Mouse (Mus musculus): ENCODE data around the gene Zkscan5. TPM values are rescaled to one million over a fixed set of nuclear protein-coding genes. Genes with fewer than 3 reads are reported as not detected.

The Zkscan5 gene
- total RNA-seq (2014; rRNA removed) (16.2 and 18.6 TPM in 2 replicates), polyA plus RNA-seq (2015; fragmentation: Nextera tagmentation; extraction: Ambion mirVana) (11.3 and 12.2 TPM in 2 replicates)

DNA sequence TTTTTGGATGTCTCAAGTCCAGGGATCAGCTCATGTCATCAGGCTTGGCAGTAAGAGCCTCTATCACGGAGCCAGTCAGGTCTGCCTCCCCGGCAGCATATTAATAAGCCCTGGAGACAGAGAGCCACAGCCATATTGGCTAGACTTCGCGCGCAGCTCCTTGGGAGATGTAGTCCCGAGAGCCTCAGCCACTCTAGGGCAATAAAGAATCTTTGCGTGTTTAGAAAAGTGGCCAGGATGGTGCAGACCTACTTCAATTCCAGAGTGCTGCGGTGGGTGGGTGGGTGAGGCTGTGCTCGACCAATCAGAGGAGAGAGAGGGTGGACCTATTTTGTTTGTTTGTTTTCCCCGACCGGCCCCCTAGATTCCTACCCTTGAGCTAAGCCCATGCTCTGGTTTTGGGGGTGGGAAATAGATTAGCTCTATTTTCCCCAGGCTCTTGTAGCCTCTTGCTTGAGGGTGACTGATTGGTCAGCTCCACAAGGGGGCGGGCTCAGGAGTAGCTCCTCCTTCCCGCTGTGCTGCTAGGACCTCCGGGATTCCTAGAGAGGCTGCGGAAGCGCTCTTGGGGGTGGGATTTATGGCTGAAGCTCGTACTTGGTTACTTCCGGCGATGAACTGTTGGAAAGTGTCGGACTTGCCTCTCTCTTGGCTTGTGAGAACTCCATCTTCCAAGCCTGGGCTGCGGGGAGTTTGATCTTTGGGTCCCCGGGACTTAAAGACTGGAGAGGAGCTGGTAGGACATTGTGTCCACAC lies at the start of gene Zkscan5:
TSS of gene Zkscan5 (plus strand) at position 627 of the 756 bp plus-strand sequence.
- Histone ChIP-seq H3K4me2 (ENCODE audit: low read depth) (peak within 1 kb of the TSS; percentile 56), H3K27me3 (ENCODE audit: insufficient read depth, low read length) (no peaks in the 10 kb centered on the region), H3K9me3 (ENCODE audit: low read length) (no peaks in the 10 kb centered on the region), H3K9ac (peak within 1 kb of the TSS; percentile 54), H3K4me1 (ENCODE audit: insufficient read depth) (peaks cover 18% of the 10 kb centered on the region), H3K4me3 (ENCODE audit: low read depth, low read length) (peak within 1 kb of the TSS; percentile 60), H3K27ac (ENCODE audit: low read depth, low read length) (peak within 1 kb of the TSS; percentile 85), H3K36me3 (ENCODE audit: insufficient read depth) (no peaks in the 10 kb centered on the region; the same call in 1 of the 2 replicates)
- DNase-seq (peak; percentile 97), ATAC-seq (peak; percentile 95)
- no peak; the same call in 1 of the 2 replicates for TF ChIP-seq CTCF (IDR thresholded peaks at IDR 0.05; ENCODE audit: low read depth)
- under 1% methylated on average over 22 of the region's 22 CpGs for WGBS

- no peak overlapping the region for H3K4me2 ChIP-seq (ENCODE audit: low read depth)
- no peak for ATAC-seq
- H3K4me3 ChIP-seq (ENCODE audit: low read depth, low read length), result no peak overlapping the region
- H3K27ac ChIP-seq (ENCODE audit: low read depth, low read length), result no peak overlapping the region
- H3K9me3 ChIP-seq (ENCODE audit: low read length), result no peaks in the 10 kb centered on the region
- no peak overlapping the region for H3K9ac ChIP-seq
- H3K27me3 ChIP-seq (ENCODE audit: insufficient read depth, low read length), result no peaks in the 10 kb centered on the region
- H3K36me3 ChIP-seq (ENCODE audit: insufficient read depth), result peaks cover 72% of the 10 kb centered on the region
- no peak for TF ChIP-seq CTCF (IDR thresholded peaks at IDR 0.05; ENCODE audit: low read depth)
- 94% methylated on average over 14 of the region's 14 CpGs for WGBS
- DNase-seq, result no peak
- peaks cover 8% of the 10 kb centered on the region; the same call in 1 of the 2 replicates for H3K4me1 ChIP-seq (ENCODE audit: insufficient read depth)
These were observed 43.0 kb upstream of the Zkscan5 start for GRCm38 (mm10) chr5:145161361-145161760.

- Histone ChIP-seq H3K9ac (no peak overlapping the region), H3K27me3 (ENCODE audit: insufficient read depth, low read length) (no peaks in the 10 kb centered on the region), H3K36me3 (ENCODE audit: insufficient read depth) (peaks cover 46% of the 10 kb centered on the region), H3K4me1 (ENCODE audit: insufficient read depth) (peaks cover 18% of the 10 kb centered on the region), H3K9me3 (ENCODE audit: low read length) (no peaks in the 10 kb centered on the region), H3K4me2 (ENCODE audit: low read depth) (no peak overlapping the region), H3K4me3 (ENCODE audit: low read depth, low read length) (no peak overlapping the region), H3K27ac (ENCODE audit: low read depth, low read length) (no peak overlapping the region)
- 75% methylated on average over 3 of the region's 3 CpGs for WGBS
- no peak for TF ChIP-seq CTCF (IDR thresholded peaks at IDR 0.05; ENCODE audit: low read depth)
- ATAC-seq (no peak), DNase-seq (no peak)
These were observed 39.7 kb upstream of the Zkscan5 start for GRCm38 (mm10) chr5:145164710-145165109.

GRCm38 (mm10) chr5:145165184-145165583 lies 39.2 kb upstream of the Zkscan5 start:
- Histone ChIP-seq H3K36me3 (ENCODE audit: insufficient read depth) (peaks cover 42% of the 10 kb centered on the region), H3K4me3 (ENCODE audit: low read depth, low read length) (no peak overlapping the region), H3K4me1 (ENCODE audit: insufficient read depth) (peaks cover 18% of the 10 kb centered on the region), H3K27ac (ENCODE audit: low read depth, low read length) (no peak overlapping the region), H3K27me3 (ENCODE audit: insufficient read depth, low read length) (no peaks in the 10 kb centered on the region), H3K4me2 (ENCODE audit: low read depth) (no peak overlapping the region), H3K9me3 (ENCODE audit: low read length) (no peaks in the 10 kb centered on the region), H3K9ac (no peak overlapping the region)
- WGBS, result 84% methylated on average over 15 of the region's 15 CpGs
- DNase-seq (no peak), ATAC-seq (no peak)
- TF ChIP-seq CTCF (IDR thresholded peaks at IDR 0.05; ENCODE audit: low read depth), result no peak

- Histone ChIP-seq H3K36me3 (ENCODE audit: insufficient read depth) (peaks cover 36% of the 10 kb centered on the region), H3K9ac (peak within 1 kb of the TSS; percentile 87), H3K4me2 (ENCODE audit: low read depth) (peak within 1 kb of the TSS; percentile 75), H3K4me3 (ENCODE audit: low read depth, low read length) (peak within 1 kb of the TSS; percentile 92), H3K27ac (ENCODE audit: low read depth, low read length) (peak within 1 kb of the TSS; percentile 83), H3K27me3 (ENCODE audit: insufficient read depth, low read length) (no peaks in the 10 kb centered on the region), H3K9me3 (ENCODE audit: low read length) (no peaks in the 10 kb centered on the region), H3K4me1 (ENCODE audit: insufficient read depth) (peaks cover 18% of the 10 kb centered on the region)
- ATAC-seq, result peak; percentile 97
- no peak for TF ChIP-seq CTCF (IDR thresholded peaks at IDR 0.05; ENCODE audit: low read depth)
- peak; percentile 99 for DNase-seq
- WGBS, result 1% methylated on average over 51 of the region's 51 CpGs
These were observed 37.6 kb upstream of the Zkscan5 start, which contains the start of the genes Ptcd1 and Cpsf4 for GRCm38 (mm10) chr5:145166536-145167305. TSS of gene Ptcd1 (minus strand) at chr5:145167108. TSS of gene Cpsf4 (plus strand) at chr5:145167213.

- WGBS, result 1% methylated on average over 27 of the region's 28 CpGs
- peak; percentile 2; the same call in 1 of the 2 replicates for ATAC-seq
These were observed 37.1 kb upstream of the Zkscan5 start for GRCm38 (mm10) chr5:145167306-145167661.

More at GRCm38 (mm10) chr5:145167306-145167661, 37.1 kb upstream of the Zkscan5 start:
- Histone ChIP-seq H3K9ac (peak overlapping the region; percentile 87), H3K4me3 (ENCODE audit: low read depth, low read length) (peak overlapping the region; percentile 92), H3K36me3 (ENCODE audit: insufficient read depth) (peaks cover 37% of the 10 kb centered on the region), H3K9me3 (ENCODE audit: low read length) (no peaks in the 10 kb centered on the region), H3K27ac (ENCODE audit: low read depth, low read length) (peak overlapping the region; percentile 83), H3K27me3 (ENCODE audit: insufficient read depth, low read length) (no peaks in the 10 kb centered on the region), H3K4me2 (ENCODE audit: low read depth) (peak overlapping the region; percentile 75), H3K4me1 (ENCODE audit: insufficient read depth) (peaks cover 18% of the 10 kb centered on the region)
- no peak for DNase-seq
- TF ChIP-seq CTCF (IDR thresholded peaks at IDR 0.05; ENCODE audit: low read depth), result no peak

Measured in forebrain, postnatal 0 days (tissue).